Mouse (Mus musculus) effector memory CD4-positive, alpha-beta T cell, adult 7 months (primary cell): ENCODE data around the gene Trim44. TPM values are rescaled to one million over a fixed set of nuclear protein-coding genes. Genes with fewer than 3 reads are reported as not detected.

Experiments used
- polyA plus RNA-seq: library from polyadenylated mRNA; unstranded; fragments of 100-300 nt; shearing (Covaris generic); gene quantifications from one replicate; pipeline ENCODE4 v1.2.1, GENCODE M21; 2017

The Trim44 gene
- polyA plus RNA-seq, result 42.0 TPM

DNA sequence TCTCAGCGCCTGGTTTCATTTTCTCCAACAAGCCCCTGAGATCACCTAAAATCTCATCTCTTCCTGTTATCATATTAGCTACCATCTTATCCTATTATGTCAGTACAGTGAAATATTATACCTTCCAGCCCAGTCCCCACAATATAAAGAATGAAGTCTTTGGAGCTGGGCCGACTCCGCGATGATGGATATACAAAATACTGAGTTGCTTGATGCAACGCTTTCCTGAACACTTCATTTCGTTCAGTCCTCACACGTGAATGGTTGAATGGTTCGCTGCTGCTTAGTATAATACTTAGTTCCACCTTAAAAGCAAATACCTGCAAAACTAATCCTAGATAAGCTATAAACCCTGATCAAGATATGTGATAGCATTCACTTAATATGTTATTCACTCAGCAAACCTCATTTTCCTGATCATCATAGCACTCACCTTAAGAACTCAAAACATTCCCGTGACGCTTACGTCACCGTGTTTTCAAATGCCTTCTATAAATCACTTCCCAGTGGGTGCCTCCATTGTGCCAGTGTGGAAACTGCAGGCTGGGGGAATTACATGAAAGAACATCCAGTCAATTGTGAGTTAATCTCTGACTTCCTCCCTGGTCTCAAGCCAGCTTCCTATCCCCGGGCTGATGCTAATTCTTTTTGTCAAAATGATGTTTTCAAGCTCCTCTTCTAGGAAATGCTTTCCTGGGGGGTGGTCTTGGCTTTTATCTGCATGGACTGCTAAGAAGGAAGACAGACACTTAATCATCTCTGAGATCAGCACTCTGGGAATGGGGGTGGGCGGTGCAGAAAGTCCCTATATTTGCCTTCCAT is at the start of gene Trim44:
Gene Trim44 (minus strand): TSS at position 466 of the 822 bp plus-strand sequence.

DNA sequence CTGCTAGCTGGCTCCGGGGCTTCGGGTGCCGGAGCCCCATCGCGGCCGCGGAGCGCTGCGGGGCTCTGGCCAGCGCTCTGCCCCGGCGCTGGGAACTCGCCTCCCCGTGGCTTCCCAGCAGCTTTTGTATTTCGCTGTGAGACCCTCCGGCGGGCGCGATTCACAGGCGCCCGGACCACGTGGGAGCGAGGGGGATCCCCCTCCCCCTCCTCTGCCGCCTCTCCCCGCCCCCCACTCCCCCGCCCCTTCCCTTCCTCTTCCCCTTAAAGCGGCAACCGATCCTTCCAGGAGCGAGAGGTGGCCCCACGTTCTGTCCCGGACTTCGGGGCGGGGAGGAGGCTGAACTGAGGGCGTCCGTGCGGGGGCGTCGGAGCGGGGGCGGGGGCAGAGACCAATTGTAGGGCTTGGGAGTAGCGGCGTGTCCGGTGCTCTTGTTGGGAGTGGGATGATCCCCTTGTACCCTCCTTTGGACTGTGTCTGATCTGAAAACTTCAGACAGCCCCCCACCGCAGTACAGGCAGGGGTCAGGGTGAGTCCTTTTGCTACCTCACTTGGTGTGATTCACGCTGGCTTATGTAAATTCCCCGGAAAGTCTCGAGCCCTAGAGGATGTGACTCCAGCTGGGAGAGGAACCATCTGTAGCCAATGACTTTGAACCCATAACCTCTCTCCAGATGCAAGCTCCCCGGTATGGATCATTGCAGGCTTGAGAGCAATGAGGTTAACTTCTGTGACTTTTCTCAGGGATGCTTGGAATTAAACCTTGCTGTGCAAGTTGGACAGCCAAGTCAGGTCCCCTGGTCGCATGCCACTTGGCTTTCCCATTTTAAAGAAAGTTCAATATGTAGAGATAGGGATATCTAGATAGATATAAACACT is 44.3 kb upstream of the Trim44 start, which contains the start of gene Fjx1:
Gene Fjx1 (minus strand): TSS at position 829 of the 879 bp plus-strand sequence.

Other genes starting within 250 kb of the Trim44 start
- not detected for gene Ldlrad3, start 221.4 kb downstream of the Trim44 start, polyA plus RNA-seq
- not detected for gene Fjx1, start 44.7 kb upstream of the Trim44 start, polyA plus RNA-seq
- gene Pamr1, start 142.2 kb upstream of the Trim44 start, polyA plus RNA-seq, result not detected